Comparison of ENCODE assay signal across 8 mouse cellular contexts in the genomic region with DNA sequence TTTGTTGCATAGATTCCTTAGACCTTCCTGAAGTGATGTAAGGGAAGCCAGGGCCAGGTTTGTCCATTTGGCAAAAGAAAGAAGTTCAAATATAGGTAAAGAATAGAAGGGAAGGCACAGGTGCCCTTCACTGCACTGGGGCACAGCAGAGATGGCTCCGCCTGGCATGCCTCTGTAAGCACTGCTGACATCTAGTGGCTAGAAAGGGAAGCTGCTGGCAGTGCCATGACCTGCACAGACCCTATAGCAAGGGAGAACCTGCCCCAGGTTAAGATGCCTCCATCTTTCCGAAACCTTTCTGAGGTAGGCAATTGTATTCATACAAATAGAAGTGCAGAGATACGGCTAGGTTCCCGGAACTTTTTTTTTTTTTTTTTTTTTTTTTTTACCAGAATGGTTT. TPM values are rescaled to one million over a fixed set of nuclear protein-coding genes. Genes with fewer than 3 reads are reported as not detected.
DNase-seq lines count a peak whose midpoint lies in the region; ATAC-seq and TF ChIP-seq lines count a peak whose summit lies in the region.

No protein-coding gene starts in this region.

- H3K9ac ChIP-seq in intestine, embryonic 14.5 days (ENCODE audit: low read length): no peak overlapping the region
- H3K9ac ChIP-seq in liver, adult 2 months (ENCODE audit: low read depth, low read length): no peak overlapping the region

- H3K27me3 ChIP-seq in intestine, embryonic 14.5 days (replicated peaks; ENCODE audit: control insufficient read depth, insufficient read depth, low read length): no peaks in the 10 kb centered on the region
- no peaks in the 10 kb centered on the region for H3K27me3 ChIP-seq in liver, adult 2 months (ENCODE audit: control insufficient read depth, insufficient read depth, low read length)

- WGBS in intestine, embryonic 14.5 days: 86% methylated on average over 4 of the region's 4 CpGs
- 77% methylated on average over 4 of the region's 4 CpGs for WGBS in liver, adult 2 months

- no peak overlapping the region for H3K4me2 ChIP-seq in intestine, embryonic 14.5 days (ENCODE audit: low read length)

- H3K9me3 ChIP-seq in intestine, embryonic 14.5 days (ENCODE audit: control insufficient read depth, low read length): no peaks in the 10 kb centered on the region

- peaks cover 33% of the 10 kb centered on the region for H3K36me3 ChIP-seq in intestine, embryonic 14.5 days (ENCODE audit: control insufficient read depth, insufficient read depth, low read length)
- H3K36me3 ChIP-seq in liver, adult 2 months (ENCODE audit: control insufficient read depth, insufficient read depth, low read length): peaks cover 33% of the 10 kb centered on the region

- peaks cover 3% of the 10 kb centered on the region; the same call in 1 of the 2 replicates for H3K79me2 ChIP-seq in liver, adult 2 months (ENCODE audit: control insufficient read depth, insufficient read depth, low read length)

- H3K4me3 ChIP-seq in intestine, embryonic 14.5 days (ENCODE audit: low read depth, low read length): no peak overlapping the region
- no peak overlapping the region for H3K4me3 ChIP-seq in liver, adult 2 months (ENCODE audit: insufficient read depth, low read depth, low read length)

- peak; percentile 79 for ATAC-seq in intestine, embryonic 14.5 days (replicated peaks; ENCODE audit: low FRiP score, low TSS enrichment, low read depth)

- H3K4me1 ChIP-seq in intestine, embryonic 14.5 days (replicated peaks; ENCODE audit: control insufficient read depth, insufficient read depth, low read length): no peaks in the 10 kb centered on the region
- H3K4me1 ChIP-seq in liver, adult 2 months (ENCODE audit: control insufficient read depth, insufficient read depth, low read length): no peaks in the 10 kb centered on the region; the same call in 1 of the 2 replicates

- peak; percentile 52 to 60 for DNase-seq in right cerebral cortex, adult 2 months (ENCODE audit: low spot score in 2 of 2)
- DNase-seq in right cerebral cortex, postnatal 36 days (ENCODE audit: low spot score in 2 of 2): no peak
- DNase-seq in adrenal gland, adult 2 months: peak; percentile 60
- peak; percentile 62 for DNase-seq in embryo, embryonic 11 days
- no peak for DNase-seq in intestine, embryonic 14.5 days (ENCODE audit: low spot score)
- DNase-seq in liver, adult 2 months (ENCODE audit: extremely low read depth, low read depth, low spot score): peak; percentile 49
- peak; percentile 39 for DNase-seq in neural tube, embryonic 10.5 days (ENCODE audit: extremely low spot score, low spot score)
- peak; percentile 73 for DNase-seq in thymus, postnatal 25 days

- peak; percentile 98 for TF ChIP-seq CTCF in liver, adult 2 months (IDR thresholded peaks at IDR 0.05; ENCODE audit: low read depth, low read length)

- H3K27ac ChIP-seq in intestine, embryonic 14.5 days (ENCODE audit: low read depth): no peak overlapping the region
- H3K27ac ChIP-seq in liver, adult 2 months (replicated peaks; ENCODE audit: insufficient read depth, low read depth, low read length): no peak overlapping the region

- TF ChIP-seq POLR2A in liver, adult 2 months (IDR thresholded peaks at IDR 0.05; ENCODE audit: extremely low read depth, insufficient read depth, low read length): no peak

RNA-seq across cellular contexts. Expression of gene Adcy7, which starts 27.9 kb away (rescaled TPM):
- total RNA-seq in adrenal gland, adult 2 months (2021): 10 to 100 TPM in 1 of 2 experiments, 1 to 10 TPM in 1; 4.8 to 18.6 TPM
- 8.7 and 11.3 TPM in 2 replicates for polyA plus RNA-seq in adrenal gland, adult 2 months (2012; rRNA removed)
- polyA plus RNA-seq in intestine, embryonic 14.5 days (2014; fragmentation: Nextera tagmentation; extraction: Ambion mirVana): 1.9 and 2.3 TPM in 2 replicates
- 2.1 and 2.6 TPM in 2 replicates for total RNA-seq in liver, adult 2 months (2014; rRNA removed)
- polyA plus RNA-seq in liver, adult 2 months (2012; rRNA removed): 1.0 and 1.6 TPM in 2 replicates

RNA-seq across cellular contexts. Expression of gene Tent4b, which starts 45.3 kb away (rescaled TPM):
- total RNA-seq in adrenal gland, adult 2 months (2021): 10 to 100 TPM; 24.5 to 29.4 TPM
- polyA plus RNA-seq in adrenal gland, adult 2 months (2012; rRNA removed): 11.7 and 12.6 TPM in 2 replicates
- polyA plus RNA-seq in intestine, embryonic 14.5 days (2014; fragmentation: Nextera tagmentation; extraction: Ambion mirVana): 12.6 and 12.7 TPM in 2 replicates
- 22.4 and 23.7 TPM in 2 replicates for total RNA-seq in liver, adult 2 months (2014; rRNA removed)
- polyA plus RNA-seq in liver, adult 2 months (2012; rRNA removed): 17.3 and 18.0 TPM in 2 replicates

Comparison
In these comparisons a context has a peak if more than half of its experiments do, and no peak if none do; other contexts are left out.
1. DNase-seq: peak in right cerebral cortex, adult 2 months (2 of 2), adrenal gland, adult 2 months (single experiment), embryo, embryonic 11 days (single experiment), liver, adult 2 months (single experiment), neural tube, embryonic 10.5 days (single experiment) and thymus, postnatal 25 days (single experiment); none in right cerebral cortex, postnatal 36 days (0 of 2) and intestine, embryonic 14.5 days (single experiment).